Comparison of ENCODE assay signal across 8 mouse cellular contexts in the genomic region with DNA sequence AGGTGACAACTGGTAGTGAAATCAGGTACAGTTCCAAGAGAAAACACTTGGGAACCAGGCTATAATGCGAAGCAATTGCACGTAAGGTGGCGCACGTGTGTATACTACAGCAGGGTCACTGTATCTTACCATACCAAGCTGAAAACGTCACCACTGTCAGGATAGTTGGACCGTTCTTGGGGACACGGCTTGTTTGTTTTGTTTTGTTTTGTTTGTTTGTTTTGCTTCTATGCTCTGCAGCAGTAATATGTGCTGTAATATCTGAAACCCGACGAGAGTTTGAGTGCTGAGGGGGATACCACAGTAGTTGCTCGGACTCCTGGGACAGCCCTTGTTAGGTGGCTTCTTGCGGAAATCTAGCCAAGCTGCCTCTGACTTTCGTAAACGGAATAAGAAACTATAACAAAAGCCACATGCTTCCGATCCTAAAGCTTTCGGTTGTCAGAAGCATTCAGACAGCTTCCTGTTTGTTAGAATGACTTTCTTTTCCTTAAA. TPM values are rescaled to one million over a fixed set of nuclear protein-coding genes. Genes with fewer than 3 reads are reported as not detected.
DNase-seq lines count a peak whose midpoint lies in the region; ATAC-seq and TF ChIP-seq lines count a peak whose summit lies in the region.

No protein-coding gene starts in this region.

- no peak for DNase-seq in cerebellum, postnatal 4 days (ENCODE audit: low spot score in 2 of 2)
- DNase-seq in heart, adult 18-20 months, result peak; percentile 26 to 57
- DNase-seq in lung, postnatal 0 days (ENCODE audit: low spot score), result no peak
- peak; percentile 30 to 52 for DNase-seq in spleen, postnatal 36 days (ENCODE audit: low spot score in 2 of 2)
- DNase-seq in right cerebral cortex, adult 18-20 months, result no peak

- no peak for TF ChIP-seq POLR2A in bone marrow, adult 2 months (IDR thresholded peaks at IDR 0.05; ENCODE audit: borderline replicate concordance, control insufficient read depth, low read depth, low read length)

- WGBS in bone marrow, adult 2 months, result under 1% methylated on average over 15 of the region's 15 CpGs
- WGBS in intestine, postnatal 0 days, result 3% methylated on average over 15 of the region's 15 CpGs
- WGBS in lung, postnatal 0 days, result 3% methylated on average over 15 of the region's 15 CpGs

- no peaks in the 10 kb centered on the region; the same call in 1 of the 2 replicates for H3K4me1 ChIP-seq in bone marrow, adult 2 months (ENCODE audit: control insufficient read depth, insufficient read depth, low read length)
- peaks cover 4% of the 10 kb centered on the region; the same call in 1 of the 2 replicates for H3K4me1 ChIP-seq in intestine, postnatal 0 days (replicated peaks; ENCODE audit: control insufficient read depth, insufficient read depth, low read length)
- H3K4me1 ChIP-seq in lung, postnatal 0 days (ENCODE audit: insufficient read depth, low read depth, low read length), result peaks cover 10% of the 10 kb centered on the region

- H3K4me3 ChIP-seq in bone marrow, adult 2 months (replicated peaks; ENCODE audit: control insufficient read depth, low read depth, low read length), result peak overlapping the region; percentile 54
- H3K4me3 ChIP-seq in intestine, postnatal 0 days (ENCODE audit: low read depth, low read length), result peak overlapping the region; percentile 85
- H3K4me3 ChIP-seq in lung, postnatal 0 days (ENCODE audit: low read depth, low read length), result peak overlapping the region; percentile 82

- peaks cover 26% of the 10 kb centered on the region for H3K36me3 ChIP-seq in intestine, postnatal 0 days (ENCODE audit: control insufficient read depth, insufficient read depth)
- peaks cover 10% of the 10 kb centered on the region; the same call in 1 of the 2 replicates for H3K36me3 ChIP-seq in lung, postnatal 0 days (ENCODE audit: insufficient read depth, low read length)

- H3K9ac ChIP-seq in intestine, postnatal 0 days (ENCODE audit: low read depth, low read length), result peak overlapping the region; percentile 45
- peak overlapping the region; percentile 41; the same call in 1 of the 2 replicates for H3K9ac ChIP-seq in lung, postnatal 0 days (replicated peaks; ENCODE audit: low read depth)

- peak overlapping the region; percentile 77 for H3K4me2 ChIP-seq in intestine, postnatal 0 days (replicated peaks; ENCODE audit: low read depth)
- H3K4me2 ChIP-seq in lung, postnatal 0 days (replicated peaks; ENCODE audit: low read depth, low read length), result peak overlapping the region; percentile 77

- H3K27me3 ChIP-seq in intestine, postnatal 0 days (replicated peaks; ENCODE audit: control insufficient read depth, insufficient read depth, low read length), result no peaks in the 10 kb centered on the region
- no peaks in the 10 kb centered on the region for H3K27me3 ChIP-seq in lung, postnatal 0 days (replicated peaks; ENCODE audit: insufficient read depth, low read length)

- no peak for TF ChIP-seq CTCF in bone marrow, adult 2 months (IDR thresholded peaks at IDR 0.05; ENCODE audit: control insufficient read depth, insufficient read depth, low read length)
- TF ChIP-seq CTCF in intestine, postnatal 0 days (IDR thresholded peaks at IDR 0.05; ENCODE audit: low read depth), result peak; percentile 62
- peak; percentile 61 for TF ChIP-seq CTCF in lung, postnatal 0 days (IDR thresholded peaks at IDR 0.05)

- no peak for TF ChIP-seq EP300 in lung, postnatal 0 days (IDR thresholded peaks at IDR 0.05)

- no peaks in the 10 kb centered on the region for H3K9me3 ChIP-seq in intestine, postnatal 0 days (ENCODE audit: control insufficient read depth)
- no peaks in the 10 kb centered on the region for H3K9me3 ChIP-seq in lung, postnatal 0 days (ENCODE audit: low read length)

- peak overlapping the region; percentile 79 for H3K27ac ChIP-seq in bone marrow, adult 2 months (ENCODE audit: control insufficient read depth, insufficient read depth, low read depth, low read length, poor library complexity)
- peak overlapping the region; percentile 80 for H3K27ac ChIP-seq in intestine, postnatal 0 days (ENCODE audit: low read depth, low read length)
- peak overlapping the region; percentile 95 for H3K27ac ChIP-seq in lung, postnatal 0 days (ENCODE audit: low read length)

- ATAC-seq in cerebellum, adult (ENCODE audit: insufficient number of reproducible peaks, low FRiP score, low TSS enrichment), result peak; percentile 41
- peak; percentile 78 for ATAC-seq in intestine, postnatal 0 days
- peak; percentile 66 for ATAC-seq in lung, postnatal 0 days

RNA-seq across cellular contexts. Expression of gene Tmem167b, which starts 0.6 kb away (rescaled TPM):
- polyA plus RNA-seq in bone marrow, adult 2 months (2011; ENCODE audit: insufficient read depth, insufficient read length, low replicate concordance, missing spikeins), result 17.3 and 20.8 TPM in 2 replicates
- total RNA-seq in heart, adult 18-20 months (2021), result 10 to 100 TPM; 30.4 to 30.6 TPM
- 27.5 and 27.9 TPM in 2 replicates for polyA plus RNA-seq in intestine, postnatal 0 days (2015; fragmentation: Nextera tagmentation; extraction: Ambion mirVana)
- 41.8 and 42.7 TPM in 2 replicates for polyA plus RNA-seq in lung, postnatal 0 days (2015; fragmentation: Nextera tagmentation; extraction: Ambion mirVana)

RNA-seq across cellular contexts. Expression of gene Taf13, which starts 8.7 kb away (rescaled TPM):
- 9.1 and 14.8 TPM in 2 replicates for polyA plus RNA-seq in bone marrow, adult 2 months (2011; ENCODE audit: insufficient read depth, insufficient read length, low replicate concordance, missing spikeins)
- total RNA-seq in heart, adult 18-20 months (2021), result 10 to 100 TPM; 14.9 to 15.5 TPM
- 29.9 and 30.4 TPM in 2 replicates for polyA plus RNA-seq in intestine, postnatal 0 days (2015; fragmentation: Nextera tagmentation; extraction: Ambion mirVana)
- polyA plus RNA-seq in lung, postnatal 0 days (2015; fragmentation: Nextera tagmentation; extraction: Ambion mirVana), result 41.0 and 45.9 TPM in 2 replicates

RNA-seq across cellular contexts. Expression of gene 5330417C22Rik, which starts 26.5 kb away (rescaled TPM):
- not detected in 2 replicates for polyA plus RNA-seq in bone marrow, adult 2 months (2011; ENCODE audit: insufficient read depth, insufficient read length, low replicate concordance, missing spikeins)
- total RNA-seq in heart, adult 18-20 months (2021), result 1 to 10 TPM in 1 of 2 experiments, under 1 TPM in 1; 0.30 to 1.6 TPM
- polyA plus RNA-seq in intestine, postnatal 0 days (2015; fragmentation: Nextera tagmentation; extraction: Ambion mirVana), result 8.6 and 10.8 TPM in 2 replicates
- 32.4 and 45.7 TPM in 2 replicates for polyA plus RNA-seq in lung, postnatal 0 days (2015; fragmentation: Nextera tagmentation; extraction: Ambion mirVana)

RNA-seq across cellular contexts. Expression of gene Wdr47, which starts 28.3 kb away (rescaled TPM):
- polyA plus RNA-seq in bone marrow, adult 2 months (2011; ENCODE audit: insufficient read depth, insufficient read length, low replicate concordance, missing spikeins), result 1.3 and 3.9 TPM in 2 replicates
- 10 to 100 TPM in 1 of 2 experiments, 1 to 10 TPM in 1; 9.5 to 10.6 TPM for total RNA-seq in heart, adult 18-20 months (2021)
- 2.9 and 3.0 TPM in 2 replicates for polyA plus RNA-seq in intestine, postnatal 0 days (2015; fragmentation: Nextera tagmentation; extraction: Ambion mirVana)
- polyA plus RNA-seq in lung, postnatal 0 days (2015; fragmentation: Nextera tagmentation; extraction: Ambion mirVana), result 7.8 and 8.2 TPM in 2 replicates

RNA-seq across cellular contexts. Expression of gene 1700013F07Rik, which starts 28.9 kb away (rescaled TPM):
- polyA plus RNA-seq in bone marrow, adult 2 months (2011; ENCODE audit: insufficient read depth, insufficient read length, low replicate concordance, missing spikeins), result not detected in 2 replicates
- total RNA-seq in heart, adult 18-20 months (2021), result not detected
- not detected in 2 replicates for polyA plus RNA-seq in intestine, postnatal 0 days (2015; fragmentation: Nextera tagmentation; extraction: Ambion mirVana)
- 6.4 and 7.9 TPM in 2 replicates for polyA plus RNA-seq in lung, postnatal 0 days (2015; fragmentation: Nextera tagmentation; extraction: Ambion mirVana)

Comparison
In these comparisons a context has a peak if more than half of its experiments do, and no peak if none do; other contexts are left out.
1. DNase-seq: peak in heart, adult 18-20 months (2 of 2) and spleen, postnatal 36 days (2 of 2); none in cerebellum, postnatal 4 days (0 of 2), lung, postnatal 0 days (single experiment) and right cerebral cortex, adult 18-20 months (single experiment).
2. Peak in every context shown above with its lines, with median percentiles within 50 percentile points of each other: ATAC-seq, H3K27ac ChIP-seq and H3K4me3 ChIP-seq.